Mouse (Mus musculus): Measurements from ENCODE around the gene Ifne. TPM values are rescaled to one million over a fixed set of nuclear protein-coding genes. Genes with fewer than 3 reads are reported as not detected.

Gene Ifne
- polyA plus RNA-seq, 1 experiment, result not detected

- Histone ChIP-seq H3K4me1 (ENCODE audit: control insufficient read depth, insufficient read depth, low read length) (peaks cover 2% of the 10 kb centered on the region; the same call in 1 of the 2 replicates), H3K27ac (ENCODE audit: control insufficient read depth, insufficient read depth, low read depth, low read length, poor library complexity) (no peak overlapping the region), H3K4me3 (replicated peaks; ENCODE audit: control insufficient read depth, low read depth, low read length) (no peak overlapping the region)
- 3% methylated on average over 10 of the region's 10 CpGs for WGBS
- TF ChIP-seq CTCF (IDR thresholded peaks at IDR 0.05; ENCODE audit: control insufficient read depth, insufficient read depth, low read length), result no peak
- no peak for TF ChIP-seq POLR2A (IDR thresholded peaks at IDR 0.05; ENCODE audit: borderline replicate concordance, control insufficient read depth, low read depth, low read length)
Observed at GRCm38 (mm10) chr4:88878246-88878645, 1.8 kb downstream of the Ifne start.

GRCm38 (mm10) chr4:88876520-88876919, 3.5 kb downstream of the Ifne start:
- no peak for TF ChIP-seq POLR2A (IDR thresholded peaks at IDR 0.05; ENCODE audit: borderline replicate concordance, control insufficient read depth, low read depth, low read length)
- no peak for TF ChIP-seq CTCF (IDR thresholded peaks at IDR 0.05; ENCODE audit: control insufficient read depth, insufficient read depth, low read length)
- Histone ChIP-seq H3K4me3 (replicated peaks; ENCODE audit: control insufficient read depth, low read depth, low read length) (no peak overlapping the region), H3K27ac (ENCODE audit: control insufficient read depth, insufficient read depth, low read depth, low read length, poor library complexity) (no peak overlapping the region), H3K4me1 (ENCODE audit: control insufficient read depth, insufficient read depth, low read length) (peaks cover 2% of the 10 kb centered on the region; the same call in 1 of the 2 replicates)
- WGBS, result 56% methylated on average over 4 of the region's 4 CpGs

GRCm38 (mm10) chr4:88875435-88876095, 4.4 kb downstream of the Ifne start:
- TF ChIP-seq POLR2A (IDR thresholded peaks at IDR 0.05; ENCODE audit: borderline replicate concordance, control insufficient read depth, low read depth, low read length) (no peak), CTCF (IDR thresholded peaks at IDR 0.05; ENCODE audit: control insufficient read depth, insufficient read depth, low read length) (no peak)
- 51% methylated on average over 4 of the region's 4 CpGs for WGBS
- Histone ChIP-seq H3K27ac (ENCODE audit: control insufficient read depth, insufficient read depth, low read depth, low read length, poor library complexity) (no peak overlapping the region; the same call in 1 of the 2 replicates), H3K4me1 (ENCODE audit: control insufficient read depth, insufficient read depth, low read length) (peaks cover 2% of the 10 kb centered on the region; the same call in 1 of the 2 replicates), H3K4me3 (replicated peaks; ENCODE audit: control insufficient read depth, low read depth, low read length) (no peak overlapping the region)

GRCm38 (mm10) chr4:88872691-88873090, 7.3 kb downstream of the Ifne start:
- Histone ChIP-seq H3K4me1 (ENCODE audit: control insufficient read depth, insufficient read depth, low read length) (no peaks in the 10 kb centered on the region), H3K27ac (ENCODE audit: control insufficient read depth, insufficient read depth, low read depth, low read length, poor library complexity) (no peak overlapping the region), H3K4me3 (replicated peaks; ENCODE audit: control insufficient read depth, low read depth, low read length) (no peak overlapping the region)
- 0% methylated on average over 2 of the region's 2 CpGs for WGBS
- no peak for TF ChIP-seq POLR2A (IDR thresholded peaks at IDR 0.05; ENCODE audit: borderline replicate concordance, control insufficient read depth, low read depth, low read length)
- TF ChIP-seq CTCF (IDR thresholded peaks at IDR 0.05; ENCODE audit: control insufficient read depth, insufficient read depth, low read length), result no peak

- WGBS, result 6% methylated on average over 31 of the region's 31 CpGs
- TF ChIP-seq CTCF (IDR thresholded peaks at IDR 0.05; ENCODE audit: control insufficient read depth, insufficient read depth, low read length) (no peak), POLR2A (IDR thresholded peaks at IDR 0.05; ENCODE audit: borderline replicate concordance, control insufficient read depth, low read depth, low read length) (no peak)
- peak overlapping the region; percentile 41 for H3K27ac ChIP-seq (ENCODE audit: control insufficient read depth, insufficient read depth, low read depth, low read length, poor library complexity)
- H3K4me3 ChIP-seq (replicated peaks; ENCODE audit: control insufficient read depth, low read depth, low read length), result peak overlapping the region; percentile 78
- H3K4me1 ChIP-seq (ENCODE audit: control insufficient read depth, insufficient read depth, low read length), result peaks cover 1% of the 10 kb centered on the region; the same call in 1 of the 2 replicates
Observed at GRCm38 (mm10) chr4:88867926-88868911, 11.8 kb downstream of the Ifne start.

GRCm38 (mm10) chr4:88867366-88867925, 12.6 kb downstream of the Ifne start:
- TF ChIP-seq POLR2A (IDR thresholded peaks at IDR 0.05; ENCODE audit: borderline replicate concordance, control insufficient read depth, low read depth, low read length), result no peak
- TF ChIP-seq CTCF (IDR thresholded peaks at IDR 0.05; ENCODE audit: control insufficient read depth, insufficient read depth, low read length), result peak; percentile 99
- Histone ChIP-seq H3K4me1 (ENCODE audit: control insufficient read depth, insufficient read depth, low read length) (peaks cover 1% of the 10 kb centered on the region; the same call in 1 of the 2 replicates), H3K4me3 (replicated peaks; ENCODE audit: control insufficient read depth, low read depth, low read length) (no peak overlapping the region), H3K27ac (ENCODE audit: control insufficient read depth, insufficient read depth, low read depth, low read length, poor library complexity) (no peak overlapping the region)
- WGBS, result 2% methylated on average over 8 of the region's 8 CpGs

GRCm38 (mm10) chr4:88865011-88865569, 14.9 kb downstream of the Ifne start:
- peak overlapping the region; percentile 76 for H3K27ac ChIP-seq (ENCODE audit: control insufficient read depth, insufficient read depth, low read depth, low read length, poor library complexity)
- peak overlapping the region; percentile 3 for H3K4me3 ChIP-seq (replicated peaks; ENCODE audit: control insufficient read depth, low read depth, low read length)
- H3K4me1 ChIP-seq (ENCODE audit: control insufficient read depth, insufficient read depth, low read length), result peaks cover 1% of the 10 kb centered on the region; the same call in 1 of the 2 replicates
- 2% methylated on average over 6 of the region's 6 CpGs for WGBS
- TF ChIP-seq POLR2A (IDR thresholded peaks at IDR 0.05; ENCODE audit: borderline replicate concordance, control insufficient read depth, low read depth, low read length), result no peak
- TF ChIP-seq CTCF (IDR thresholded peaks at IDR 0.05; ENCODE audit: control insufficient read depth, insufficient read depth, low read length), result no peak

Measured in bone marrow, adult 2 months (tissue).